Mouse (Mus musculus) layer of hippocampus, adult 2 months (tissue): ENCODE results near the gene Sh3bgrl3. TPM values are rescaled to one million over a fixed set of nuclear protein-coding genes. Genes with fewer than 3 reads are reported as not detected.

Experiments used
- DNase-seq, 2 experiments: peaks; one replicate each; pipeline ENCODE4 v3.0.0; 2022; ENCODE audit warnings: low spot score in 2 of 2
- H3K27ac ChIP-seq: fragments of 200-600 bp; 2 replicates; pipeline ENCODE4 v1.8.1; 2022
- H3K4me3 ChIP-seq: fragments of 200-600 bp; 2 replicates; pipeline ENCODE4 v1.8.1; 2022; ENCODE audit warnings: mild to moderate bottlenecking
- CTCF ChIP-seq: fragments of 200-600 bp; conservative IDR thresholded peaks from 2 replicates; pipeline ENCODE4 v1.8.1; 2022; ENCODE audit warnings: antibody characterized with exemption, mild to moderate bottlenecking, moderate library complexity
- total RNA-seq, 2 experiments: library from RNA; stranded (reverse); gene quantifications; 2 replicates each; pipeline ENCODE4 v1.2.3; 2021

Gene Sh3bgrl3
- total RNA-seq, 2 experiments from 2014 or later, result 257 to 267 TPM

DNA sequence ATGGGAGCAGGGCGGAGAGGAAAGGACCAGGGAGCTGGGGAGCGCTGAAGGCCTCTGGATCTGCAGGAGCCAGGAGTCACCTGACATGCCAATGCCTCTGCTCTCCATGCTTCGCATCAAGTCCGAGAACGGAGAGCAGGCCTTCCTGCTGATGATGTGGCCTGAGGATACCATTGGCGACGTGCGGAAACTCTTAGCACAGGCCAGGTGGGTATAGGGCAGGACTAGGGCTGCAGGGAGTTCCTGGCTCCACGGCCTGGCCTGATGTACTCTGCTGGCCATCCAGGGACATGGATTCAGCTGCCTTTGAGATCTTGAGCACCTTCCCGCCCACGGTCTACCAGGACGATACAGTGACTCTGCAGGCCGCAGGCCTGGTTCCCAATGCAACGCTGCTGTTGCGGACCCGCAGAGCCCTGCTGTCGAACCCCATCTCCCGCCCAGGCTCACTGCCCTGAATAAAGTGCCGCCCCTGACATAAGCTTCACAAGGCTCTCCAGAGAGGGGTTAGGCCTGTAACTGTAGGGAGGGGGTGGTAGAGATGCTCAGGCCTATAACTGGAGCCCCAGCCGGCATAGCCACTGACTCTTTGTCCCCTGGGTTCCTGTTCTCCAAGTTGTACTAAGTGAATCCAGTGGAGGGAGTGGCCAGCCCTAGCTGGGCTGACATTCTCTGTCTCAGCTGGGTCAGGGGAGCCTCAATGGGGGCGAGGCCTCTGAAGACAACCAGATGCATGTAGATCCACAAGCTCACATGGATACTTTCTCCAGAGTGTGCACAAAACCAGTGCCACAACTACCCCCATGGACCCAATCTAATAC lies 2.1 kb downstream of the Sh3bgrl3 start:
- H3K27ac ChIP-seq, result peak overlapping the region; percentile 98
- peak overlapping the region; percentile 20; the same call in 1 of the 2 replicates for H3K4me3 ChIP-seq
- peak in 1 of 2 experiments; percentile 20 for DNase-seq
- TF ChIP-seq CTCF, result no peak

DNA sequence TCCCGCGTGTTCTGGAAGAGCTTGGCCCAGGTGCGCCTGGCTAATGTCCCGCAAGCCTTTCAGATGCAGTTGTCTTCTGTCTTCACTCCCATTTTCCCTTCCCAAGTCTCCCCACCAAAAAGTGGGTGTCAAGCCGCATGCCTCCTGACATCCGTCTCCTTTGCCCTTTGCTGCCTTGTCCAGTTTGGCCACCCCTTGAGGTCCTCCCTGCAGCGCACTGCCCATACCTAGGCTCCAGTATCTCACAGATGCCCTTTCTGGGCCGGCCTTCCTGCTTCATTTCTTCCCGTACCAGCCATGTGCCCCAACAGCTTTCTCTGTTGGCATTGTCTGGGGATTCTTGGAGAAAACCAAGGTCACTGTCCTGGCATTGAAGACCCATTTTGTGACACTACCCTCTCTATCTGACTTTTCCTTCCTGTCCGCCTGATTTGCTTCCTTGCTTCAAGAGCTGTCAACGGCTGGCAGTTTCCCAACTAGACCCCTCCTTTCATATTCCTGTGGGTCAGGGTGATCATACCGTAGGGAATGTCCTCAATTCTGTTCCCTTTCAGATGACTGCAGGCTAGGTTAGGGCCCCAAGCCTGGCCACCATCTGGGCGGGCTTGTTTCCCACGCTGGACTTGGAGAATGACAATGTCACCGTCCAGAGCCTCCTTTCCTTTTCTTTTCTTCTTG lies 3.1 kb downstream of the Sh3bgrl3 start:
- Histone ChIP-seq H3K27ac (peak overlapping the region; percentile 98), H3K4me3 (no peak overlapping the region)
- no peak for DNase-seq
- TF ChIP-seq CTCF, result no peak

DNA sequence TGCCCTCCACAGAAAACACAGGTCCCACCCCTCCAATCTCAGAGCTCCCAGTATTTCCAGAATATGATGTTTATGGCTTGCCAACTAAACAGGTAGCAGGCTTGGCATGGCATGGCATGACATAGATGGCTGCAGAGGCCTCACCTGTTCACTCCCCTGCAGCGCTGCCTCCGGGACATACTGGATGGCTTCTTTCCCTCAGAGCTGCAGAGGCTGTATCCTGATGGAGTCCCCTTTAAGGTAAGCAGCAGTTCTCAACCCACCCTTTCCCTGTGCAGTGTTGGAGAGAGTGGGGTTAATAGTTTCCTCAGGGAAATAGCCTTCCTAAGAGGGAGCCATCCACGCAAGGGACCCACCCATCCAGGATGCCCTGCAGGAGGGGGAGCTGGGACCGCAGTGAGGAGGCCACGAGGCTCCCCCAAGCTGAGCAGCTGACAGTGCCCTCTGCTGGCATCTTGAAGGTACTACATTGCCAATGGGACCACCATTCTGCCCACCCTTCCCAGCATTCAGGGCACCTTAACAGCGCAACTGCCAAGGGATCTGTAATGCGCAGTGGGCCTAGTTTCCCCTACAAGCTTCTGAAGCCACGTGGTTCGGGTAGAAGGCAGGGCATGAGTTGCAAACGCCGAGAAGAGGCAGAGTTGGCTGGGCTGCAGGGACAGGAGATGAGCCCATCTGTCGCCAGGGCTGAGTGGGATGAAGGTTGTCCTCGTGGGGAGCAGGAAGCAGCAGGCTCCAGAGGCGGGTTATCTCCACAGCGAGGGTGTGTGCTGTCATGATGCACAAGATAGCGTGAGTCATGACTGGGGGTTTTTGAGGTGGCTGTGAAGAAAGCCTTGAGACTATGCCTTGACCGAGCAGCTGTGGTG lies 4.7 kb downstream of the Sh3bgrl3 start:
- H3K27ac ChIP-seq, result peak overlapping the region; percentile 98
- TF ChIP-seq CTCF, result peak; percentile 95
- H3K4me3 ChIP-seq, result no peak overlapping the region
- DNase-seq, result peak; percentile 85 to 94

DNA sequence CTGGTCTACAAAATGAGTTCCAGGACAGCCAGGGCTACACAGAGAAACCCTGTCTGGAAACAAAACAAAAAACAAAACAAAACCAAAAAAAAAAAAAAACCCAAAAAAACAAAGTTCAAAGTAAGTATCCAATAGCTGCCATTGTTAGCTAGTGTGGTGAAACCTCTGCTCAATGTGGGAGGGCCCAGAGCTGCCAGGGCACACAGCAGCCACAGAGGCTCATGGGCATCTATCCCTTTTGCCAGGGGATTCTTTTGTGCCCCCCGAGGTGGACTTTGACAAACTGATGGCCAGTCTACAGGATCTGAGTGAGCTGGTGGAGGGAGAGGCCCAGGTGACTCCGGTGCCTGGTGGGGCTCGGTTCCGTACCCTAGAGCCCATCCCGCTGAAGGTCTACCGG lies 5.4 kb downstream of the Sh3bgrl3 start:
- no peak overlapping the region for H3K4me3 ChIP-seq
- peak overlapping the region; percentile 98 for H3K27ac ChIP-seq
- DNase-seq, result no peak
- no peak for TF ChIP-seq CTCF

DNA sequence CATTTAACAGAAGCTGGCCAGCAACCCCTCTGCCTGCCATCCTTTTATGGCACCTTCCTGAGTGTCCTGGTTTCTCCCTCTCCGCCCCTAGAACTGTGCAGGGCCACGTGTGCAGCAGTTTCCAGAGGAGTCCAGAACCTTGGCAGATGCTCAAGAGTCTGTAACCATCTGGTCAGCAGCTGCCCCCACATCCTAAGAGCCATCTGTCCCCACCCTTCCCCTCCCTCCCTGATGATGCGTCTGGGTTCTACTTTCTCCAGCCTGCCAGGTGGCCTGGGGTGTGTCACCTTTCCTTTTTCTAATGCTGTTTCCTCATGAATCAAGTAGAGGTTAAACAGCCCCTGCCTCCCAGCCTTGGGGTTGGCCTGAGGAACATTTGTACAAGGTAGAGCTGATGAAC lies 6.3 kb downstream of the Sh3bgrl3 start:
- no peak for DNase-seq
- Histone ChIP-seq H3K27ac (no peak overlapping the region), H3K4me3 (no peak overlapping the region)
- TF ChIP-seq CTCF, result no peak

DNA sequence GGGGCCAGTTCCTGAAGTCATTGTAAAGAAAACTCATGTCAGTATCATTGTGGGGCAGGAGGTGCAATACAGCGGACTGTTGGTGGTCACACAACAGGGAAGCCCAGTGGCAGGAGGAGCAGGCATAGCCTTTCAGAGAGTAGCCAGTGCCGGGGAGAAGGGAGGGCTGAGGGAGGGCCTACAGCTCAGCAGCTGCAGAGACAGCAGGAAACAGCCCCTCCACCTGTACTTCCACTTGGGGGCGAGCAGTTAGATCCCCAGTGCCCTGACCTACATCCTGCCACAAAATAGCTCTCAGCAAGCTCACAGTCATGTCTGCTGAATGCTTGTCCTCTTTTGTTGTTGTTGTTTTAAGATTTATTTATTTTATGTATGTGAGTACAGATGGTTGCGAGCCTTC lies 7.0 kb downstream of the Sh3bgrl3 start:
- DNase-seq, result no peak
- Histone ChIP-seq H3K27ac (peak overlapping the region; percentile 23; the same call in 1 of the 2 replicates), H3K4me3 (no peak overlapping the region)
- no peak for TF ChIP-seq CTCF

DNA sequence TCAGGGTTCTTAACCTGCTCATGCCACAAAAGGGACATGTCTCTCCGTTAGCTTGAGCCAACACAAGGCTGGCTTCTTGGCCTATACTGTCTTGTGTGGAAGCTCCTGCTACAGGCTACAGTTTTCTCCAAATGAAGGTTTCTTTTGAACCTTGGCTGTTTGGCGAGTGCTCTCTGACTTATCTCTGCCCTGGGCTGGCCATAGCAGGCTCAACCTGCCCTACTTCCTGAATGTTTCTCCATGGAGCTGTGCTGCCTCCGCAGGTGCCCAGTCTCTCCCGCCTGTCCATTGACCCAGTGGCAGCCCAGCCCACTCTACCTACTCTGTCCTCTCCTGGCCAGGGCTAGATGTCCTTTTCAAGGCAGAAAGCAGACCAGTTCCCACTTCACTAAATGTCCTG lies 7.7 kb downstream of the Sh3bgrl3 start:
- no peak overlapping the region for H3K4me3 ChIP-seq
- no peak for TF ChIP-seq CTCF
- DNase-seq, result no peak
- no peak overlapping the region for H3K27ac ChIP-seq

DNA sequence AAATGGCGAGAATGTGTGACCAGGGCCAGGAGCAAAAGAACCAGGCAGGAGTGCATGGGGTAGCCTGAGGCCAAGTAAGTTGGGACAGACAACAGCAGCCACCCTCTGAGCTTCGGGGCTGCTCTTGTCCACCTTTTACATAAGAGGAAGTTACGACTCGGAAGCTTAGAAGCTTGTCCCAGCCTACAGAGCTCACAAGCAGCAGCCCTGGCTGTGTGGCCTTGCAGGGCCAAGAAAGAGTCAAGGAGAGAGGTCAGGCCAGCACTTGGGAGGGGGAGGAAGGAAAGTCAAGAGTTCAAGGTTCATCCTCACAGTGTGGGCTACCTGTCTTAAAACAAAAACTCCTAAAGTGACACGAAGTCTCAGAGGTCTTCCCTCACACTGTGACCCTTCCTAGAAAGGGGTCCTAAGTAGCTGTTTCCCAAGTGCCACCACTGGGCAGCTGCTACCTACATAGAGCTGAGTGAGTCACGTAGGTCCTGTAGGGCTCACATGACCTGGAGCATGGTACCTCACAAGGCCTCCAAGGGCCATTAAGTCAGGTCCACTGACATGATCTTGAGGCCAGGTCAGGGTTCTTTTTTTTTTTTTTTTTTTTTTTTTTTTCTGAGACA lies 8.3 kb downstream of the Sh3bgrl3 start:
- TF ChIP-seq CTCF, result no peak
- H3K27ac ChIP-seq, result no peak overlapping the region

DNA sequence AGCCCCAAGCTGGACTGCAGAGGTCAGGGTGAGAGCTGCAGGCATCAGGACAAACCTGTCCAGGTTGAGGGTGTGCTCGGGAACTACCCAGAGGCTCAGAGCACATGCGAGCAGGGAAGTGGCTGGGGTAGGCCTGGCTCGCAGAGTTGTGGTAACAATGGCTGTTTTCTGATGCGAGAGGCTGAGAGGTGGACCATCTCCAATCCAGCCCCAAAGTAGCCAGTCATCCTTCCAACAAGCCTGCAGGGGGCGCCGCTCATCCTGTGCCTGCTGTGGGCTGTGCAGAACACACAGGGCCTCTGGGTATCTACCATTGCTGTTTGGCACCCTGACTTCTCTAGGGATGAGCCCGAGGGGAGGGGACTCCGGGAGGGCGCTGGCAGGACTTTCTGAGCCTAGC lies 8.9 kb downstream of the Sh3bgrl3 start:
- peak; percentile 65 for TF ChIP-seq CTCF
- H3K4me3 ChIP-seq, result no peak overlapping the region
- DNase-seq, result no peak

More for the DNA sequence above, 8.3 kb downstream of the Sh3bgrl3 start:
- no peak for DNase-seq
- no peak overlapping the region for H3K4me3 ChIP-seq

DNA sequence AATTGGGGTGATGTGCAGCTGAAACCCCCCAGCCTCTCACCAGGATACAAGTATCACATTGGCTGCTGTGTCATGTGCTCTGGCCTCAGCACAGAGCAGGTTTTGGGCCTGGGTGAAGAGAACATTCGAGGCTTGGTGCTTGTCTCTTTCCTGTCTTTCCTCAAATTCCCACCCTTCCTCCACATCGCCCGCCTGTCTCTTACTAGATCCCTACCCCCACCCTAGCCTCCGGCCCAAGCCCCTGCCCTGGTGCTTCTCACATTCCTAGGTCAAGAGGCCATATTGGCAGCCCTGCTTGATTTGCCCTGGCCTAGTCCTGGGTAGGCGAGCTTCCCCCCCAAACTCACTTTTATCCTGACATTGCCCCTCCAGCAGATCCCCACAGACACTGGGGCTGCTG lies 9.5 kb downstream of the Sh3bgrl3 start:
- Histone ChIP-seq H3K27ac (no peak overlapping the region), H3K4me3 (no peak overlapping the region)
- no peak for DNase-seq
- TF ChIP-seq CTCF, result no peak

More for the DNA sequence above, 8.9 kb downstream of the Sh3bgrl3 start:
- H3K27ac ChIP-seq, result no peak overlapping the region

DNA sequence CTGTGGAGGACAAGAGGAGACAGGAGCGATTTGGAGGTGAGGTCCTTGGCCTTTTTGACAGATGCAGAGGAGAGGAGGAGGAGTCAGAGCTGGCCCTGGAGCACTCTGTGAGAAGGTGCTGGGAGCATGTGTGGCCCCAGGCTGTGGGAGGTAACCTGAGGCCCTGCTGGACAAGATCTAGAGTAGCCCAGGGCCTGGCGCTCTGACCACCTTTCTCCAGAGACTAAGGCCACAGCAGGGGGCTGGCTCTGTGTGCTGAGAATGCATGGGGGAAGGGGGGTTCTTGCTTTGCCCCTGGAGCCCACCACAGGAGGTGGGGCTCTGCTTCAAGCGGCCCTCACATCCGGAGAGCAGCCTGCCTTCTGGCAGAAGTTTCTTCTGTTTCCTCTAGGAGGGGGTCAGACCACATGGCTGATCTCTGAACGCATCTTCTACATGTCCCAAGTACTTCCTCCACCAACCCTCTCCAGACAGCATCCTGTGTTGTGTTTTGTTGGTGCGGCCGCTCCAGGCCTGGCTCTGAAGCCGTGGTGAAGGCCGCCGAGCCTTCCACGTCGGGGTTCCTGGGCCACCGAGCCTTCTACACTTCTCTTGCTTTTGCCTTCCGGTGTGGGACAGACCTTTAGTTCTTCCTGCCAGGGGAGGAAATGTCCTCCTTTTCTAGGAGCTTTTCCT lies 10.3 kb downstream of the Sh3bgrl3 start:
- no peak overlapping the region for H3K27ac ChIP-seq
- no peak for TF ChIP-seq CTCF
- H3K4me3 ChIP-seq, result no peak overlapping the region
- no peak for DNase-seq

DNA sequence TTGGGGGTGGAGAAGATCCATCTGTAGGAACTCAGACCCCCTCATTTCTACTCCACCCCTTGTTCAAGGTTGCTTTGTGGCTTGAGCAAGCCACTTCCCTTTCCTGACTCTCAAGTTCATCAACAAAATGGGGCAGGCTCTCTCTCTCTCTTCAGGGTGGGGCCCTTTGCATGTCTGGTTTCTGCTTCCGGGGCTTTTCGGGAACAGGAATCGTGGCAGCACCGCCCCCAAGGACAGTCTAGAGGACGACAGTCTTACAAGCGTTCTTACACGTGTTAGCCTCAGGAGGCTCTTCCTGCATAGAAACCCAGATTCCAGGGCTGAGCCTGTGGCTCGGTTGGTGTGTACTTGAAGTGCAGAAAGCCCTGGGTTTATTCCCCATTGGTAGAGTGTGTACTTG lies 11.6 kb downstream of the Sh3bgrl3 start:
- no peak for TF ChIP-seq CTCF
- Histone ChIP-seq H3K27ac (no peak overlapping the region), H3K4me3 (no peak overlapping the region)
- no peak for DNase-seq
